Mouse (Mus musculus) hematopoietic stem cell, adult 5-6 weeks (primary cell): ENCODE data around the gene Grk6. TPM values are rescaled to one million over a fixed set of nuclear protein-coding genes. Genes with fewer than 3 reads are reported as not detected.

Experiments
- ATAC-seq, 2 experiments: fragments of 125-278 bp in 1 of 2; replicated peaks in 1 of 2; 2 replicates each; pipeline ENCODE4 v1.8.0; 2016 to 2017; ENCODE audit warnings: inconsistent platforms in 2 of 2, mild to moderate bottlenecking in 2 of 2, moderate number of reproducible peaks in 2 of 2, low read depth in 1 of 2, moderate TSS enrichment in 1 of 2; ENCODE audit not compliant: low FRiP score in 2 of 2, poor library complexity in 2 of 2, severe bottlenecking in 2 of 2, insufficient read depth in 1 of 2, low TSS enrichment in 1 of 2
- total RNA-seq: library from RNA; stranded (forward); fragments of 172-1452, 232-1000 nt; gene quantifications from 2 replicates; pipeline ENCODE4 v1.2.3, GENCODE M21; 2017

The Grk6 gene
- total RNA-seq, 1 experiment from 2014 or later = 77.8 TPM

DNA sequence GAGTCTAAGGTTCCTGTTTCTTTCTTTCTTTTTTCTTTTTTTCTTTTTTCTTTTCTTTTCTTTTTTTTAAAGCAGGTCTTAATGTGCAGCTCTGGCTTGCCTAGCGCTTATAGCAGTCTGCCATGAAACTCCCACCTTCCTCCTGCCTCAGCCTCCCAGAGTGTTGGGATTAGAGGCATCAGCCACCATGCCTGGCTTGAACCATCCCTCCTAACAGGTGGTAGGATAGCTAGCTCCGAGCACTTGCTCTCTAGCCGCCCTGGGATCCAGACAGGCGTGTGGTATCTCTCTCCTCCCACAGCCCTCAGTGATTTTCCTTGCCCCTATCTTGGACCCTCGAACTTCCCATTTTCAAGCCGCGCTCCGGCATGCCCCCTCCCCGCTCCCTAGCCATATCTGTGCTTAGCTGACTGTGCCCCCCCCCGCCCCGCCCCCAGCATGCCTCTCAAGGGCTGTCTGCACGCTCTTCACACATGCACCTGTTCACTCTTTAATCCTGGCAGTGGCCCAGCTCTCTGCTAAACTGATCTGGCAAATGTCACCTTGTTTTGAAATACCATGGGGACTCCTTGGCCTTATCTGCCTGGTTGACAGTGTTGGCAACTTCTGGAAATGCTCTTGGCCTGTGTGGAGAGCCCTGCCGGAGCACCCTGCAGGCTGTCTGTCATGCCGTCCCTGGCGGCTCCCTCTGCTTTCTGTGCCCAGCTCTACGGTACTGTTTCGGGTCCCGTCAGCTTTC, 50.2 kb downstream of the Grk6 start:
- ATAC-seq = peak in 1 of 2 experiments; percentile 56; a peak in 2 of 4 replicates

DNA sequence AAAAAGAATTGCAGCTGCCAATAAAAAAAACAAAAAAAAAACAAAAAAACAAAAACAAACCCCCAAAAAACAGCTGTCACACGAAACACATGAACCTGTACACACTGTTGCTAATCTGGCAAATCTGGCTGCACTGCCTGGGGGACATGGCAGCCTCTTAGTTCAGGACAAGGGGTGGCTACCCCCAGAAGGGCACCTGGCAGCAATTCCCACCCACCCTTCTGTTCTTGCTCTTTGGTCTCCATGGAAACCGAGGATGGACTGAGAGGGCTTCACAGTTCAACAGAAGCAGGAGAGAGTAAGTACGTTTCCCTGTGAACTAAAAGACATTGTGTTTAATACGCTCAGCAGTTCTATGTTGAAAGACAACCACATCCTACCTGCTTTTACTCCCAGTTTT, 50.8 kb downstream of the Grk6 start:
- no peak for ATAC-seq

DNA sequence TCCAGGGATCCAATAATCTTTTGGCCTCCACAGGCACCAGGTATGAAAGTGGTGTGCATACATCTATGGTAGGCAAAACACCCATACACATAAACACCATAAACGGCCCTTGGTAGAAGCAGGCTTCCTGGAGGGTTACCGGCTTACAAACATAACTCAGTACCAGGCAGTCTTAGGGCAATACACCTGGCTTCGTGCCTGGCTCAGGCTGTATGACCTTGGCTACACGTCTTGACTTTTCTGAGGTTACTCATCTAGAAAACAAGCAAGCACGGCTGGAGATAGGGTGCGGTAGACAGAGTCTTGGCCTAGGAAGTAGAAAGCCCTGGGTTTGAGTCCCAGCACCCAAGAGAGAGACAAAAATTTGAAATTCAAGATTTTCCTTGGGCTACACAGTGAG, 51.8 kb downstream of the Grk6 start:
- ATAC-seq = no peak

DNA sequence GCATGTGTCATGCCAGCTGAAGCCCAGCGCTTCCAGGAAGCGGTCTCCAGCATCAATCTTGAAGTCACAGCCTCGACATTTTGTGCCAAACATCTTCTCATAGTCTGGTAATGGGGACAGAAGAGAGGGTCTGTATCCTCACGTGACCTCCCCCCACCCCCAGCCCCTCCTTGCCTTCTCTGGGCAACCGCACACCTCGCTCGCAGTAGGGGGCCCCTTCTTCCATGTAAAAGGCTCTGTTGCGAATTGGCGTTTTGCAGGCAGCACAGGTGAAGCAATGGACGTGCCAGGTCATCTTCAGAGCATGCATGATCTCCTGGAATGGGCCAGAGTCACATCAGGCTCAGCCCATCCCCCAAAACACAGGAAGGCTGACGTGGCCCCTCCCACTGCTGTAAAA, 54.0 kb downstream of the Grk6 start:
- ATAC-seq = no peak

DNA sequence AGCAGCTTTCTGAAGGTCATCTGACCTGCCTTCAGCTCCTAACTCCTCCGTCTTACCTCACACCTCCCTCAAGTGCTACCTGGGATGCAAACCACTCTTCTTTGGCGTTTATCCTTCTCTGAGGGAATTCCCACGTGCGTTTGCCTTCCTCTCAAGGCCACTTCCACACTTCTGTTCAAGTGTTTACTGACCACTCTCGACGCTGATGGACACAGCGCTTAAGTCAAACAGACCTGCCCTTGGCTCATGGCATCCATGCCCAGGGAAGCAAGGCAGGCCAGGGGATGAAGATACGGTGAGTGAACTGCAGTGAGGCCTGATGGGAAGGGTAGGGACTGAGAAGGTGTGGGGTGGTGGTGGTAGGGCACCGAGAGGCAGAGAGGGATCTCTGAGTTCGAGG, 55.7 kb downstream of the Grk6 start:
- ATAC-seq = no peak

DNA sequence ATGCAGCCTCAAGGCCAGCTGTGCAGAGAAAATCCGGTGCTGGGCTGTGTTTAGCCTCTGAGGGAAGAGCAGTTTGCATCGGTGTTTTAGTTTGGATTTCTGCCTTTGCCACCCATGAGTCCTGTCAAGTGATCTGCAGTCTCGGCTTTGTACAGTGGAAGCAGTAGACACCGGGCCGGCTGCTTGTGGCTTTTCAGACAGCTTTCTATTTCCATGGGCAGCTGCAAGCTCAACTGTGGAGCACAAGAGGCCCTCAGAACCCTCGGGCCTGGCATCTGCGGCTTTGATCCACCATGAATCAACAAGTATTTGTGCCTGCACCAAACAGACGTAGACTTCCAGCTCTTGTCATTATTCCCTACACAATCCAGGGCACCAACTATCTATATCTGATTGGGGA, 57.5 kb downstream of the Grk6 start:
- ATAC-seq = no peak

DNA sequence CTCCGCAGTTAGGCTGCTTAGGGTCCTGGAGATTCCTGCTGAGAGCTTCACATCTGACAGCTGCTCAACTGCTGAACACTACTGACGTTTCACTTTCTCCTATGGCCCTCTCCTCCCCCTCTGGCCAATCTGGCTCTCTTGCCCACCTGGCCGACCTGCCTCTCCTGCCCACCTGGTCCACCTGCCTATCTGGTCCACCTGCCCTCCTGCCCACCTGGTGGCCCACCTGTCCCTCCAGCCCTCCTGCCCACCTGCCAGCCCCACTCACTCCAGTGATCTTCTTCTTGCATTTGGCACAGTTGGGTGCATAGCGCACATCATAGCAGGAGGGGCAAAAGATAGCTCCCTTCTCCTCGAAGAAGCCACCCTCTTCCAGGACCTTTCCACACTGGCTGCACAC, 59.5 kb downstream of the Grk6 start:
- no peak for ATAC-seq

DNA sequence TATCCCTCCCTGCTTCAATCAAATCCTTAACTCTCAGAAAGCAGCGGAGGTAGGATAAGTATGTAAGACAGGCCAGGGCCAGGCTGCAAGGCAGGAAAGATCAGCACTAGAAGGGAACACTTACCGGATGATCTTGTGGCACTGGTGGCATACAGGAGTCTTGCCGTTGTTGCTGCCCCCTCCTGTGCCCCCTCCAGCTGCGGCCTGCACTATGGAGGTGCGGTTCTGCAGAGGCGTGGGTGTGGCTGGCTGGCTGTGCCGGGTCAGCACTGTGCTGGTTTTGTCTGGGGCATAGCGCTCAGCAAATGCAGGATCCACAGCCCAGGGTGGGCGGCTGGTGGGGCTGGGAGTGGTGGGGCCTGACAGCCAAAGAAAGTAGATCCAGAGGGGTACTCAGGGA, 60.9 kb downstream of the Grk6 start:
- no peak for ATAC-seq

DNA sequence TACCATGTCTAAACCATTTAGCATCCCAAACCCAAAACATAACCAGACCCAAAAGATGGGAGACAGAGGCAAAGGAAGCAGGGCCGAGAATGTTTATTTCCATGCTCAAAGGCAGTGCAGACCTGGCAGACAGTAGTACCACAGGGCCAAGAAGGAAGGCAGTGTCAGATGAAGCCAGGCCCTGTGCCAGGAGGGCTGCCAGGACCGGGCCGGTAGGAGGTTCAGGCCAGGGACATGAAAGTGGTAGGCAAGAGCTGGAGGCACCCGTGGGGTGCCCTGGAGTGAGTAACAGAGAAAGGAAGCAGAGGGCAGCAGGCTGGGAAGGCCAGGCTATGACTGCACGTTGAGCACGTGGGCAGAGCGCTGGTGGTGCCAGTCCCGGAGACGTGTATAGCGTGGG, 61.8 kb downstream of the Grk6 start:
- ATAC-seq = no peak

- no peak for ATAC-seq
Measured at GRCm38 (mm10) chr13:55507877-55508276, 63.0 kb downstream of the Grk6 start.

GRCm38 (mm10) chr13:55508531-55508930, 63.7 kb downstream of the Grk6 start:
- no peak for ATAC-seq

GRCm38 (mm10) chr13:55510332-55510667, 65.4 kb downstream of the Grk6 start:
- peak; percentile 59 to 79 for ATAC-seq

Other genes with a start within 250 kb of the Grk6 start
- 96.2 and 115 TPM in 2 replicates for gene Nsd1, start 235.3 kb upstream of the Grk6 start, total RNA-seq
- gene Prelid1, start 124.6 kb upstream of the Grk6 start, total RNA-seq = 66.6 and 67.8 TPM in 2 replicates
- gene Rab24, start 123.1 kb upstream of the Grk6 start, total RNA-seq = 22.1 and 27.4 TPM in 2 replicates
- gene Mxd3, start 115.2 kb upstream of the Grk6 start, total RNA-seq = 5.2 and 8.9 TPM in 2 replicates
- gene Lman2, start 82.3 kb upstream of the Grk6 start, total RNA-seq = 72.6 and 80.7 TPM in 2 replicates
- 10.7 and 13.7 TPM in 2 replicates for gene Rgs14, start 75.3 kb upstream of the Grk6 start, total RNA-seq
- not detected in 2 replicates for gene Slc34a1, start 46.9 kb upstream of the Grk6 start, total RNA-seq
- not detected in 2 replicates for gene Pfn3, start 29.8 kb upstream of the Grk6 start, total RNA-seq
- not detected in 2 replicates for gene F12, start 18.3 kb upstream of the Grk6 start, total RNA-seq
- 0.25 TPM in 1 of 2 replicates, not detected in the other for gene Prr7, start 19.2 kb downstream of the Grk6 start, total RNA-seq
- 0.60 and 2.3 TPM in 2 replicates for gene Dbn1, start 43.0 kb downstream of the Grk6 start, total RNA-seq
- gene Pdlim7, start 68.6 kb downstream of the Grk6 start, total RNA-seq = 8.1 and 10.0 TPM in 2 replicates
- 4.1 and 15.5 TPM in 2 replicates for gene Dok3, start 84.2 kb downstream of the Grk6 start, total RNA-seq
- gene Ddx41, start 91.6 kb downstream of the Grk6 start, total RNA-seq = 53.7 and 58.2 TPM in 2 replicates
- 25.6 and 35.0 TPM in 2 replicates for gene Fam193b, start 126.0 kb downstream of the Grk6 start, total RNA-seq
- 100 and 114 TPM in 2 replicates for gene Tmed9, start 128.7 kb downstream of the Grk6 start, total RNA-seq
- gene B4galt7, start 154.8 kb downstream of the Grk6 start, total RNA-seq = 7.6 and 8.3 TPM in 2 replicates
- gene Caml, start 177.9 kb downstream of the Grk6 start, total RNA-seq = 56.5 and 58.0 TPM in 2 replicates
- gene Ddx46, start 190.0 kb downstream of the Grk6 start, total RNA-seq = 109 and 122 TPM in 2 replicates
- 42.1 and 47.4 TPM in 2 replicates for gene B230219D22Rik, start 248.1 kb downstream of the Grk6 start, total RNA-seq